Mouse (Mus musculus) hindbrain, embryonic 13.5 days (tissue): ENCODE data around the gene Rsph6a. TPM values are rescaled to one million over a fixed set of nuclear protein-coding genes. Genes with fewer than 3 reads are reported as not detected.

ENCODE experiments used
- ATAC-seq: fragments of 200-750 bp; cut with Nextera tagmentation; 2 replicates; pipeline ENCODE4 v1.8.0; 2017; ENCODE audit warnings: moderate TSS enrichment; ENCODE audit not compliant: low FRiP score
- H3K27ac ChIP-seq: fragments of 300-500 bp; sonication (generic); 2 replicates; pipeline ENCODE4 v1.5.1; 2015; ENCODE audit warnings: inconsistent platforms, mild to moderate bottlenecking, moderate library complexity
- H3K27me3 ChIP-seq: fragments of 300-500 bp; sonication (generic); 2 replicates; pipeline ENCODE4 v1.6.1; 2015; ENCODE audit warnings: mild to moderate bottlenecking, inconsistent platforms
- H3K36me3 ChIP-seq: fragments of 300-500 bp; sonication (generic); 2 replicates; pipeline ENCODE4 v1.6.1; 2015; ENCODE audit warnings: mild to moderate bottlenecking, inconsistent platforms
- H3K4me1 ChIP-seq: fragments of 300-500 bp; sonication (generic); replicated peaks from 2 replicates; pipeline ENCODE4 v1.6.1; 2015; ENCODE audit warnings: inconsistent platforms
- H3K4me2 ChIP-seq: fragments of 300-500 bp; sonication (generic); 2 replicates; pipeline ENCODE4 v1.6.1; 2015; ENCODE audit warnings: inconsistent platforms, mild to moderate bottlenecking, moderate library complexity
- H3K4me3 ChIP-seq: fragments of 300-500 bp; sonication (generic); 2 replicates; pipeline ENCODE4 v1.5.1; 2015; ENCODE audit warnings: mild to moderate bottlenecking, inconsistent platforms
- H3K9ac ChIP-seq: fragments of 300-500 bp; sonication (generic); 2 replicates; pipeline ENCODE4 v1.6.1; 2015; ENCODE audit warnings: mild to moderate bottlenecking, inconsistent platforms
- H3K9me3 ChIP-seq: fragments of 300-500 bp; sonication (generic); 2 replicates; pipeline ENCODE4 v1.6.1; 2016; ENCODE audit warnings: inconsistent platforms
- WGBS: fragments of 180-500 bp; shearing (Covaris S2); methylation state at CpG from one replicate; pipeline ENCODE4 v1.1.7; 2015; 5-methylcytosine and 5-hydroxymethylcytosine counted together
- polyA plus RNA-seq: library from polyadenylated mRNA; unstranded; fragments of >200 nt; fragmentation: Nextera tagmentation; extraction: Ambion mirVana; gene quantifications from 2 replicates; pipeline ENCODE4 v1.2.1, GENCODE M21; 2015

Rsph6a gene
- polyA plus RNA-seq, 1 experiment from 2014 or later = not detected

DNA sequence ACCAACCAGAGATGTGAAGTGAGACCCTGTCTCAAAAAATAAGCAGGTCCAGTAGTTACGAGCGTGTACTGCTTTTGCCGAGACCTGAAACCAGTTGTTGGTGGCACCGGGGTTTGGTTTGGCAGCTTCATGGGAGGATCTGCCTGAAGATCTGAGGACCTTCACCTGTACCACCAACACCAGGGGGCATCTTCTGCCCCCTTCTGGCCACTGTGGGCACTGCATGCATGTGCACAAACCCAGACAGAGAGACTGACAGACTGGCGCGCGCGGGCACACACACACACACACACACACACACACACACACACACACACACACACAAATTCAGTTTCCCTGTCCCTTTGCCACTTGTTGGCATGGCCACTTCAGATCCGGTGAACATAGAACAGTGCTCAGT is 19.0 kb downstream of the Rsph6a start:
- H3K9ac ChIP-seq = no peak overlapping the region
- no peaks in the 10 kb centered on the region; the same call in 1 of the 2 replicates for H3K27me3 ChIP-seq
- no peak overlapping the region for H3K4me3 ChIP-seq
- H3K27ac ChIP-seq = no peak overlapping the region
- 84% methylated on average over 9 of the region's 9 CpGs for WGBS
- H3K9me3 ChIP-seq = no peaks in the 10 kb centered on the region
- no peak for ATAC-seq
- peaks cover 25% of the 10 kb centered on the region for H3K4me1 ChIP-seq
- H3K4me2 ChIP-seq = no peak overlapping the region
- peaks cover 7% of the 10 kb centered on the region for H3K36me3 ChIP-seq

DNA sequence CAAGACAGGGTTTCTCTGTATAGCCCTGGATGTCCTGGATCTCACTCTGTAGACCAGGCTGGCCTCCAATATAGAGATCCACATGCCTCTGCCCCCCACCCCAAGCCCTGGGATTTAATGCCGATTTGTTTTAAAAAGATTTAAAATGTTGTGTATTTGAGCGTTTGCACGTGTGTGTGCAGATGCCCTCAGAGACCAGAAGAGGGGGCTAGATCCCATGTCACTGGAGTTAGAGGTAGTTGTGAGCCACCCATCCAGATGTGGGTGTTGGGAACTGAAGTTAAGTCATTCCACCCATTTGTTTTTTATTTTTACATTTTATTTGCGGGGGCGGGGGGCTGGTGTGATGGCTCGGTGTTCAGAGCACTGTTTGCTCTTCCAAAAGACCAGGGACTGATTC is 20.0 kb downstream of the Rsph6a start:
- no peaks in the 10 kb centered on the region for H3K9me3 ChIP-seq
- H3K9ac ChIP-seq = no peak overlapping the region
- H3K4me2 ChIP-seq = no peak overlapping the region
- ATAC-seq = no peak
- H3K36me3 ChIP-seq = peaks cover 17% of the 10 kb centered on the region
- H3K27ac ChIP-seq = no peak overlapping the region
- WGBS = 96% methylated on average over 6 of the region's 6 CpGs
- H3K4me3 ChIP-seq = no peak overlapping the region
- H3K27me3 ChIP-seq = no peaks in the 10 kb centered on the region; the same call in 1 of the 2 replicates
- peaks cover 25% of the 10 kb centered on the region for H3K4me1 ChIP-seq

DNA sequence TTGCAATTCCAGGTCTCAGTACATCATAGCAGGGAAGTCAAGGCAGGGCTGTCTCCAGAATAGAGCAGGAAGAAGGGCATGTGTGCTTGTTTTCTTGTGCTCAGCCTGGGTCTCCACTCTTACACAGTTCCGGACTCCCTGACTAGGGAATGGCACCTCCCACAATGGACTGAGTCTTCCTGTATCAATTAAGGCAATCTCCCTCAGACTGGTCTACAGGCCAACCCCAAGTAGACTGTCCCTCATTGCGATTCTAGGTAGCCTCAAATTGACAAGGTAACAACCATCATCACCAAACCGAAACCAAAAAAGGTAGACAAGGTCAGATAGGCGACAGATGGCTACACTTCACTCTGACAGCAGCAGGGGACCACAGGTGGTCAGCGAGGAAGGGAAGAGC is 20.7 kb downstream of the Rsph6a start:
- Histone ChIP-seq H3K9me3 (no peaks in the 10 kb centered on the region), H3K36me3 (peaks cover 24% of the 10 kb centered on the region), H3K4me1 (peaks cover 25% of the 10 kb centered on the region), H3K27me3 (no peaks in the 10 kb centered on the region; the same call in 1 of the 2 replicates), H3K9ac (peak overlapping the region; percentile 54), H3K4me3 (peak overlapping the region; percentile 100), H3K27ac (peak overlapping the region; percentile 45), H3K4me2 (peak overlapping the region; percentile 52)
- ATAC-seq = no peak; the same call in 1 of the 2 replicates
- 57% methylated on average over 5 of the region's 5 CpGs for WGBS

DNA sequence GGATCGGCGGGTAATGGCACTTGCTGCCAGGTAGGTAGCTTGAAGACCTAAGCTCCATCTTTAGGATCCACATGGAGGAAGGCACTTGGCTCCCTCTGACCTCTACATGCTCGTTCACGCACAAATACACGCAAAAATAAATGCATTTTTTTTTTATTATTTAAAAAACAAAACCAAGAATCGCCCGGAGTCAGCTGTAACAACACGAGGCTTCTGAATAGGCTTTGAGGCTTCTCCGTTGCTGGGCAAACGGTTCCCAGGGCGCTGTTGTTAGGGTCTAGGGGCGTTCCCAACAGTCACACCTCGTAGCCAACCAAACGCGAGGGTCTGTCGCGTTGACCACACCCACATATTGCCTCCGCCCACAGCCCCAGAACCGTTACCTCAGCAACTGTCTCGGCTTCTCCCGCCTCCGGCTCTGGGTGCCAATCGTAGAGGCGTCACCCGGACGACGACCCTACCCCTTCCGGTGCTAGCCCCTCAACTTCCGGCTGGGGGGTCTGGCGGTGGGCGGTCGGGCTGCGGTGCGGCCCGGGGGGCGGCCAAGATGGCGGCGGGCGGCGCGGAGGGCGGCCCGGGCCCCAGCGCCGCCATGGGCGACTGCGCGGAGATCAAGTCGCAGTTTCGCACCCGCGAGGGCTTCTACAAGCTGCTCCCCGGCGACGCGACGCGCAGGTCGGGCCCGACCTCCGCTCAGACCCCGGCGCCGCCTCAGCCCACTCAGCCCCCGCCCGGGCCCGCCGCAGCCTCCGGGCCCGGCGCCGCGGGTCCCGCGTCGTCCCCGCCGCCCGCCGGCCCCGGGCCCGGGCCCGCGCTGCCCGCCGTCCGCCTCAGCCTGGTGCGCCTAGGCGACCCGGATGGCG is 21.5 kb downstream of the Rsph6a start, which contains the start of gene Dmwd:
TSS of gene Dmwd (plus strand) at position 505 of the 863 bp plus-strand sequence.
- peak within 1 kb of the TSS; percentile 99 for H3K4me2 ChIP-seq
- peak within 1 kb of the TSS; percentile 98 for H3K9ac ChIP-seq
- peaks cover 25% of the 10 kb centered on the region for H3K4me1 ChIP-seq
- H3K36me3 ChIP-seq = peaks cover 31% of the 10 kb centered on the region
- H3K9me3 ChIP-seq = no peaks in the 10 kb centered on the region
- ATAC-seq = peak; percentile 98
- H3K4me3 ChIP-seq = peak within 1 kb of the TSS; percentile 100
- under 1% methylated on average over 51 of the region's 91 CpGs for WGBS
- no peaks in the 10 kb centered on the region for H3K27me3 ChIP-seq
- H3K27ac ChIP-seq = peak within 1 kb of the TSS; percentile 82

DNA sequence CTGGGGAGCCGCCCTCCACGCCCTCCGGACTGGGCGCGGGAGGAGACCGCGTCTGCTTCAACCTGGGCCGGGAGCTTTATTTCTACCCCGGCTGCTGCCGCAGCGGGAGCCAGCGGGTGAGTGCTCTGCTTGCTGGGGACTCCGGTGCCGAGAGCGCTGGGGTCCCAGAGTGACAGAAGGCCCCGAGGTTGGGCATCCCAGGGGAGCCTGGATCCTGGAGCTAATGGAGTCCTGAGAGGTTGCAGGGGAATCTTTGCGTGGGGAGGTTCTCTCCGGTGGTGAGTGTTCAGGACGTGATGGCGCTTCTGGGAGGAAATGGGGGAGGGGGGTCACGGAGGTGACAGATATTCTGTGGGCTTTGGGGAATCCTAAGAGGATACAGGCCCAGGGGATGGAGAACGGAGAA is 22.1 kb downstream of the Rsph6a start:
- peak overlapping the region; percentile 100 for H3K4me3 ChIP-seq
- H3K4me2 ChIP-seq = peak overlapping the region; percentile 99
- H3K27me3 ChIP-seq = no peaks in the 10 kb centered on the region
- 0% methylated on average over 22 of the region's 22 CpGs for WGBS
- H3K4me1 ChIP-seq = peaks cover 31% of the 10 kb centered on the region
- H3K27ac ChIP-seq = peak overlapping the region; percentile 82
- H3K9ac ChIP-seq = peak overlapping the region; percentile 98
- peaks cover 38% of the 10 kb centered on the region for H3K36me3 ChIP-seq
- H3K9me3 ChIP-seq = no peaks in the 10 kb centered on the region
- 0 out of 2 replicates have a peak, but pooled peaks have one; percentile 1 for ATAC-seq

DNA sequence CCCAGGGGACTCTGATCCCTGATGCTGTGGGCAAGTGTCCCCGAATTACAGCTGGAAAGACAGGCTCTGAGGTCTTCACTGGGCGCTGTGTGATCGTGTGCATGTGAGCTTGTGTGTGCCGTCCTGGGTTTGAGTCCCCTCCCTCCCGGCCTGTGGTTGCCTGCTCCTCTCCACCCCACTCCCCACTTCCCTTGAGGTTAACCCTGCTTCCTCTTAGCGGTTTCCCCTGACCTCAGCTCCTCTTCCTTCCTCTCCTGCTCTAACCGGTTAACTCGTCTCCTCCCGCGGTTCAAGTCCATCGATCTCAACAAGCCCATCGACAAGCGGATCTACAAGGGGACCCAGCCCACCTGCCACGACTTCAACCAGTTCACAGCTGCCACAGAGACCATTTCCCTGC is 23.3 kb downstream of the Rsph6a start:
- Histone ChIP-seq H3K36me3 (peaks cover 50% of the 10 kb centered on the region), H3K9me3 (no peaks in the 10 kb centered on the region), H3K4me2 (peak overlapping the region; percentile 99), H3K27ac (no peak overlapping the region), H3K4me3 (peak overlapping the region; percentile 100), H3K4me1 (peaks cover 41% of the 10 kb centered on the region), H3K27me3 (no peaks in the 10 kb centered on the region), H3K9ac (peak overlapping the region; percentile 98)
- 74% methylated on average over 14 of the region's 14 CpGs for WGBS
- ATAC-seq = no peak

DNA sequence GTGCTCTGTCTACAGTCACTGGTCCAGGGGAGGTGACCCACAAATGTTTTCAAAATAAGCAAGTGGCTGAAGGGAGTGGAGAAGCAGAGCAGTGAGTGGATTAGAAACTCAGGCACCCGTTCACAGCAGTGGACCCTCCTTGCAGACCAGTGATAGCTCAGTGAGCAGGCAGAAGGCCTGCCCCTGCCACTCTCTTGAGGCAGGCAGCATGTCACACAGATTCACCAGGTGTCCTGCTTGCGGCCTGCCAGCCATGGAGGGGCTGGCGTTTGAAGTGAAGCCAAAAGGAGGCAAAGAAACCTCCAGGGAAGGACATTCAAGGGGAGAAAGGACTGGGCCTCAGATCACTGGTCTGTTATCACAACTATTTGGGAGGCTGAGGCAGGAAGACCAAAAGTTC is 24.2 kb downstream of the Rsph6a start:
- 87% methylated on average over 3 of the region's 3 CpGs for WGBS
- no peaks in the 10 kb centered on the region for H3K9me3 ChIP-seq
- no peak for ATAC-seq
- H3K27ac ChIP-seq = no peak overlapping the region
- no peak overlapping the region for H3K4me3 ChIP-seq
- no peaks in the 10 kb centered on the region for H3K27me3 ChIP-seq
- H3K4me2 ChIP-seq = no peak overlapping the region
- H3K4me1 ChIP-seq = peaks cover 49% of the 10 kb centered on the region
- peaks cover 58% of the 10 kb centered on the region for H3K36me3 ChIP-seq
- H3K9ac ChIP-seq = no peak overlapping the region

DNA sequence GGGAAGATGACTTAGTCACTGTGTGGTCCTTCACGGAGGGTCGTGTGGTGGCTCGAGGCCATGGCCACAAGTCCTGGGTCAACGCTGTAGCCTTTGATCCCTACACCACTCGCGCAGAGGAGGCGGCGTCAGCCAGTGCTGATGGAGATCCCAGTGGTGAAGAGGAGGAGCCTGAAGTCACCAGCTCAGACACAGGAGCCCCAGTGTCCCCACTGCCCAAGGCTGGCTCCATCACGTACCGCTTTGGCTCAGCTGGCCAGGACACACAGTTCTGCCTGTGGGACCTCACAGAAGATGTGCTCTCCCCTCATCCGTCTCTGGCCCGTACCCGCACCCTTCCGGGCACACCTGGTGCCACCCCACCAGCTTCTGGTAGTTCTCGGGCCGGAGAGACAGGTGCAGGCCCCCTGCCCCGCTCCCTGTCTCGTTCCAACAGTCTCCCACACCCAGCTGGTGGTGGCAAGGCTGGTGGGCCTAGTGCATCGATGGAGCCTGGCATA is 26.0 kb downstream of the Rsph6a start:
- H3K36me3 ChIP-seq = peaks cover 65% of the 10 kb centered on the region
- peaks cover 8% of the 10 kb centered on the region for H3K27me3 ChIP-seq
- WGBS = 86% methylated on average over 19 of the region's 19 CpGs
- no peak overlapping the region for H3K4me2 ChIP-seq
- H3K9me3 ChIP-seq = no peaks in the 10 kb centered on the region
- no peak overlapping the region for H3K27ac ChIP-seq
- H3K4me1 ChIP-seq = peaks cover 61% of the 10 kb centered on the region
- H3K9ac ChIP-seq = no peak overlapping the region
- H3K4me3 ChIP-seq = no peak overlapping the region
- ATAC-seq = no peak

DNA sequence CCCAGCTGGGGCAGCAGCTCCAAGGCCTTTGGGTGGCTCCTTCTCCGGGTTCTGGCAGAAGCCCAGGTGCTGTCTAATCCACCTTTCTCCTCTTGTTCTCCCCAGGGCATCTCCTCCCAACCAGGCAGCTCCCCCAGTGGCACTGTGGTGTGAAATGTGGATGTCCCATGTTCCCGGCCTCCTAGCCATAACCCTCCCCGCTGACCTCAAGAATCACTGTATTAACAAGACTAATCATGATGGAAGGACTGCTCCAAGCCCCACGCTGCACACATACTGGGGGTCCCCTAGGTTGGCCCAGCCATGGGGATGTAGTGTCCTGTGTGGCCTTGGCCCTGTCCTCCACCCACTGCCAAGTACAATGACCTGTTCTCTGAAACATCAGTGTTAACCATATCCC is 27.7 kb downstream of the Rsph6a start:
- Histone ChIP-seq H3K27me3 (peaks cover 8% of the 10 kb centered on the region), H3K9ac (no peak overlapping the region), H3K4me1 (peaks cover 61% of the 10 kb centered on the region), H3K4me3 (no peak overlapping the region), H3K9me3 (no peaks in the 10 kb centered on the region), H3K4me2 (no peak overlapping the region), H3K36me3 (peaks cover 71% of the 10 kb centered on the region), H3K27ac (no peak overlapping the region)
- WGBS = 90% methylated on average over 4 of the region's 4 CpGs
- no peak for ATAC-seq

DNA sequence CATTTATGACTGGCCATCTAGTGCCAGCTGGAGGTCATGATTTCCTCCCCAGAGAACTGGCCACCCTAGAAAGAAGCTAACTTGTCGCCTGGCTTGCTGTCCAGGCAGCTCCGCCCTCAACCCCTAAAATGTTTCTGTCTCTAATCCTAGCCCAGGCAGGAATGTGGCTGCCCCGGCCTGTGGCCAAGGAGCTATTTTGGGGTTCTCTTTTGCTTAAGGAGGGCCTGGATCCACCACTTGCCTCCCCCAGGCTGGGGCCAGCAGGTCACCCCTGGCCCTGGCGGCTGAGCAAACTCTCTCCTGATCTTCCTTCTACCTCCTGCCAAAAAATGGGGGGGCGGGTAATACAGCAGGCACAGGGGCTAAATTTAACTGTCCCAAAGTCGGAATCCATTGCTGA is 28.6 kb downstream of the Rsph6a start:
- Histone ChIP-seq H3K9ac (no peak overlapping the region), H3K9me3 (no peaks in the 10 kb centered on the region)
- 65% methylated on average over 6 of the region's 6 CpGs for WGBS

DNA sequence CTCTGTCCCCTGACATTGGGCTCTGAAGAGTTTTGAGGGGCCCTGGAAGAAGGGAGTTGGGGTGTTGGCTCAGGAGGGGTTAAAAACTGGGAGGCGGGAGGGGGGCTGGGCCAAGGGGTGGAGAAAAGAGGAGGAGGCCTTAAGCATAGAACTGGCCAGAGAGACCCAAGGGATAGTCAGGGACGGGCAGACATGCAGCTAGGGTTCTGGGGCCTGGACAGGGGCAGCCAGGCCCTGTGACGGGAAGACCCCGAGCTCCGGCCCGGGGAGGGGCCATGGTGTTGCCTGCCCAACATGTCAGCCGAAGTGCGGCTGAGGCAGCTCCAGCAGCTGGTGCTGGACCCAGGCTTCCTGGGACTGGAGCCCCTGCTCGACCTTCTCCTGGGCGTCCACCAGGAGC is 29.2 kb downstream of the Rsph6a start, which contains the start of gene Dmpk:
TSS of gene Dmpk (plus strand) at position 149 of the 400 bp plus-strand sequence.
- H3K36me3 ChIP-seq = peaks cover 78% of the 10 kb centered on the region
- no peak within 1 kb of the TSS for H3K4me3 ChIP-seq
- no peaks in the 10 kb centered on the region for H3K9me3 ChIP-seq
- ATAC-seq = no peak
- peaks cover 8% of the 10 kb centered on the region for H3K27me3 ChIP-seq
- WGBS = 51% methylated on average over 10 of the region's 10 CpGs
- peaks cover 50% of the 10 kb centered on the region for H3K4me1 ChIP-seq
- H3K9ac ChIP-seq = no peak within 1 kb of the TSS
- H3K4me2 ChIP-seq = no peak within 1 kb of the TSS
- no peak within 1 kb of the TSS for H3K27ac ChIP-seq

More for the DNA sequence above, 28.6 kb downstream of the Rsph6a start:
- Histone ChIP-seq H3K4me3 (no peak overlapping the region), H3K4me1 (peaks cover 52% of the 10 kb centered on the region), H3K27me3 (peaks cover 8% of the 10 kb centered on the region), H3K4me2 (no peak overlapping the region), H3K27ac (no peak overlapping the region), H3K36me3 (peaks cover 78% of the 10 kb centered on the region)
- no peak for ATAC-seq

DNA sequence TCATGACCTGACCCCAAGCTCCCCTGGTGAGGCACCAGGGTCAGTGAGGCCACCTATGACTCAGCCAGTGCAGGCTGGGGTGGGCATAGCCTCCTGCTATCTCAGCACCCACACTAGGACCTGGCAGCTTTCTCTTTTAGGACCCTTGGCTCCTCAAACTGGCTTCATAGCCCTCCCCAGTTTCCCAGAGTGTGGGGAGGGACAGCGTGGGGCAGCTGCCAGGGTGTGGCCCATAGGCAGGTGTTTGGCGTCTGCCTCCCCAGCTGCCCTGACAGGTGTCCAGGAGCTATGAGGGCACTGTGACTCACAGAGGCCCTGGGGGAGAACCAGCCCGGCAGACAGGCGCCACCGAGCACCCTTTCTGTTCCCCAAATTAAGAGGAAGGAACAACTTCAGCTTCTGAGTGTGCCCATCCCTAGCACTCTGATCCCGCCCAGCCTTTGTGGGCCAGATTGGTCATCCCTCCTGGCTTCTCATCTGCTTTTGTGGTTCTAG is 29.8 kb downstream of the Rsph6a start:
- H3K4me3 ChIP-seq = no peak overlapping the region
- H3K36me3 ChIP-seq = peaks cover 77% of the 10 kb centered on the region
- no peak overlapping the region for H3K4me2 ChIP-seq
- WGBS = 66% methylated on average over 6 of the region's 6 CpGs
- no peak for ATAC-seq
- H3K9me3 ChIP-seq = no peaks in the 10 kb centered on the region
- H3K9ac ChIP-seq = no peak overlapping the region
- H3K27ac ChIP-seq = no peak overlapping the region
- H3K27me3 ChIP-seq = peaks cover 8% of the 10 kb centered on the region
- peaks cover 50% of the 10 kb centered on the region for H3K4me1 ChIP-seq
